Mouse (Mus musculus): ENCODE results near the gene Grin2a.

DNA sequence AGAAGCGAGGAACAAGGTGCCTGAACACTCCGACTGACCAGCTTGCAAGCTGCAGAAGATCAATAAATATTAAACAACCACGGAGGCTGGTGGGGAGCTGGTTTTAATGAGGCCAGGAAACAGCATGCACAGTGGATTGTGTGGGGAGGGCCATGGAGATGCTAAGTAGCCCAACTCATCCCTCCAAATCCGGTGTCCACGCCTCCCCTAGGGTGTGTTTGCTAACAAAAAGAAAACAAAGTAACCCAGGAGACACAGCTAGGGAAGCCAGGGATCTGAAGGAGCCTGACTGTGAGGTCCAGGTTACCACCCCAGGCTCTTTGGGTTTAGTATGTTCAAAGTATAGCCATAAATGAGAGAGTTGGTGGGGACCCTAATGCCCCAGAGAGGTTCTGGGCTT is 41.1 kb downstream of the Grin2a start:
- no peak for TF ChIP-seq CTCF (IDR thresholded peaks at IDR 0.05; ENCODE audit: extremely low read depth, insufficient read depth, insufficient read length, insufficient replicate concordance)
- no peak for TF ChIP-seq POLR2A (IDR thresholded peaks at IDR 0.05; ENCODE audit: low read depth, low read length)
